In the genomic region with DNA sequence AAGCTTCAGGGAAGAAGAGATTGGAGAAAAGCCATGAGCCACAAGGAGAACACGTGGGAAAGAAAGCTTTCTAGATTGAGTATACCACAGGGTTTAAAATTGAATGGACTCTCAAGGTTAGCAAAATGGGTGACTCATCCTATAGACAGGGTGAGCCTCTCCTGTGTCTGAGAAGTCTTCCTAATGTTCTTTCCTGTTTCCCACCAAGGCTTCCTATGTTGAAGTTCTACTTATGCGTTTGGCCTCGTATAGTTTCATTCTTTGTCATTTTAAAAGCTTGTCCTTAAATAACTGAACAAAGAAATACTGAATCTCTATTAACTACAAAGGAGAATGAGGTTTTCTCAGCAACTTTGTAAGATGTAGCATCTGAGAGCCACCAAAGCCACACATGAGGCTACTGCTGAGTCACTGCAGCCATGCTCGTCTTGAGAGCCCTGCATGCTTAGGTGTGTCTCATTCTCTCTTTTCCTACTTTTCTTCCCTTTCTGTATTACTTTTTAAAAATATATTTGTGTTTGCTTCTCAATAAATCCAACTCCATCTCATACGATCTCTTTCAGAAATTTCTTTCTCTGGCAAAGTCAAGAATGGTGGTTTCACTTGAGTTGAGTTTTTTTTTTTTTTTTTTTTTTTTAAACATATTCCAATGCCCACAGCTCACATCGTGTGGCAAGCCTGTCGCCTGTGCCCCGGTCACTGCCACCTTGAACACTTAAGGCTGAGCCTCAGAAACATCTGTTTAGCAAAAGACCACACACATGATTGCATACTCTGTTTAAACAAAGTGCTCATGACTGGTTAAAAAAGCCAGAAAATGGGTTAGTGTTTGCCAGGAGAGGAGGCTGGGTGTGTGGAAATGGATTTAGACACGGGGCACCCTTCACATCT, we compare ENCODE assay signal across 8 mouse cellular contexts. TPM values are rescaled to one million over a fixed set of nuclear protein-coding genes. Genes with fewer than 3 reads are reported as not detected.
A peak's percentile ranks its signal among the peaks of the same experiment; 100 is the strongest.
DNase-seq lines count a peak whose midpoint lies in the region; ATAC-seq lines count a peak whose summit lies in the region.

No protein-coding gene starts in this region.

- H3K9me3 ChIP-seq in kidney, embryonic 15.5 days (replicated peaks): no peaks in the 10 kb centered on the region
- no peaks in the 10 kb centered on the region for H3K9me3 ChIP-seq in hindbrain, embryonic 10.5 days
- no peaks in the 10 kb centered on the region for H3K9me3 ChIP-seq in megakaryocyte, embryonic 14.5 days

- H3K4me3 ChIP-seq in kidney, embryonic 15.5 days (replicated peaks): peak overlapping the region; percentile 39
- peak overlapping the region; percentile 42 for H3K4me3 ChIP-seq in hindbrain, embryonic 10.5 days
- H3K4me3 ChIP-seq in megakaryocyte, embryonic 14.5 days (replicated peaks): peak overlapping the region; percentile 91

- 61% methylated on average over 9 of the region's 9 CpGs for WGBS in kidney, embryonic 15.5 days
- WGBS in hindbrain, embryonic 10.5 days: 72% methylated on average over 9 of the region's 9 CpGs

- peak overlapping the region; percentile 58 for H3K4me2 ChIP-seq in kidney, embryonic 15.5 days

- no peaks in the 10 kb centered on the region for H3K27me3 ChIP-seq in kidney, embryonic 15.5 days
- H3K27me3 ChIP-seq in hindbrain, embryonic 10.5 days (ENCODE audit: insufficient read depth, poor library complexity, severe bottlenecking): no peaks in the 10 kb centered on the region
- no peaks in the 10 kb centered on the region for H3K27me3 ChIP-seq in megakaryocyte, embryonic 14.5 days (replicated peaks)

- peak overlapping the region; percentile 33; the same call in 1 of the 2 replicates for H3K9ac ChIP-seq in kidney, embryonic 15.5 days

- peak; percentile 21; the same call in 1 of the 2 replicates for ATAC-seq in kidney, embryonic 15.5 days (replicated peaks; ENCODE audit: low FRiP score)
- ATAC-seq in activated CD4-positive, CD25-positive, alpha-beta regulatory T cell, adult 4 months: peak; percentile 7

- intact Hi-C loops in left cerebral cortex, postnatal 4 days (cut with DNase I): no loop called here

- peaks cover 10% of the 10 kb centered on the region; the same call in 1 of the 2 replicates for H3K4me1 ChIP-seq in kidney, embryonic 15.5 days
- H3K4me1 ChIP-seq in hindbrain, embryonic 10.5 days (replicated peaks): peaks cover 16% of the 10 kb centered on the region
- peaks cover 54% of the 10 kb centered on the region for H3K4me1 ChIP-seq in megakaryocyte, embryonic 14.5 days

- DNase-seq in kidney, adult 11 months: no peak
- DNase-seq in hindbrain, embryonic 10.5 days (ENCODE audit: low spot score): no peak
- no peak for DNase-seq in urinary bladder, adult 18-20 months (ENCODE audit: low spot score in 2 of 2)
- no peak for DNase-seq in left cerebral cortex, postnatal 4 days
- DNase-seq in thymus, postnatal 4 days: no peak

- H3K36me3 ChIP-seq in kidney, embryonic 15.5 days: no peaks in the 10 kb centered on the region
- no peaks in the 10 kb centered on the region for H3K36me3 ChIP-seq in hindbrain, embryonic 10.5 days
- H3K36me3 ChIP-seq in megakaryocyte, embryonic 14.5 days (replicated peaks; ENCODE audit: low read length): peaks cover 19% of the 10 kb centered on the region

- peak overlapping the region; percentile 86 for H3K27ac ChIP-seq in kidney, embryonic 15.5 days
- H3K27ac ChIP-seq in hindbrain, embryonic 10.5 days: peak overlapping the region; percentile 72

RNA-seq across cellular contexts. Expression of a gene that starts 0.7 kb away (rescaled TPM):
- 8.8 and 9.3 TPM in 2 replicates for polyA plus RNA-seq in kidney, embryonic 15.5 days (2015; fragmentation: Nextera tagmentation; extraction: Ambion mirVana)
- 10 to 100 TPM; 17.0 to 20.8 TPM for polyA plus RNA-seq in activated CD4-positive, CD25-positive, alpha-beta regulatory T cell, adult 4 months (2017; shearing (Covaris generic))
- polyA plus RNA-seq in hindbrain, embryonic 10.5 days (2016; fragmentation: Nextera tagmentation; extraction: Ambion mirVana): 0.75 and 0.84 TPM in 2 replicates
- polyA plus RNA-seq in megakaryocyte, embryonic 14.5 days (2012; ENCODE audit: insufficient read depth, low replicate concordance): 0.55 TPM in 1 of 2 replicates, not detected in the other
- 1 to 10 TPM; 1.8 to 1.9 TPM for total RNA-seq in left cerebral cortex, postnatal 4 days (2021)

RNA-seq across cellular contexts. Expression of a gene that starts 23.4 kb away (rescaled TPM):
- polyA plus RNA-seq in kidney, embryonic 15.5 days (2015; fragmentation: Nextera tagmentation; extraction: Ambion mirVana): 0.14 TPM in 1 of 2 replicates, not detected in the other
- polyA plus RNA-seq in activated CD4-positive, CD25-positive, alpha-beta regulatory T cell, adult 4 months (2017; shearing (Covaris generic)): under 1 TPM in 1 of 2 experiments, not detected in 1; 0.15 TPM
- polyA plus RNA-seq in hindbrain, embryonic 10.5 days (2016; fragmentation: Nextera tagmentation; extraction: Ambion mirVana): 0.07 and 0.21 TPM in 2 replicates
- 0.12 TPM in 1 of 2 replicates, not detected in the other for polyA plus RNA-seq in megakaryocyte, embryonic 14.5 days (2012; ENCODE audit: insufficient read depth, low replicate concordance)
- total RNA-seq in left cerebral cortex, postnatal 4 days (2021): under 1 TPM in 1 of 2 experiments, not detected in 1; 0.16 TPM

RNA-seq across cellular contexts. Expression of a gene that starts 38.8 kb away (rescaled TPM):
- polyA plus RNA-seq in kidney, embryonic 15.5 days (2015; fragmentation: Nextera tagmentation; extraction: Ambion mirVana): 3.9 and 5.0 TPM in 2 replicates
- polyA plus RNA-seq in activated CD4-positive, CD25-positive, alpha-beta regulatory T cell, adult 4 months (2017; shearing (Covaris generic)): 10 to 100 TPM; 35.6 to 41.4 TPM
- 1.2 and 1.8 TPM in 2 replicates for polyA plus RNA-seq in hindbrain, embryonic 10.5 days (2016; fragmentation: Nextera tagmentation; extraction: Ambion mirVana)
- 0.19 TPM in 1 of 2 replicates, not detected in the other for polyA plus RNA-seq in megakaryocyte, embryonic 14.5 days (2012; ENCODE audit: insufficient read depth, low replicate concordance)
- 1 to 10 TPM; 1.7 to 2.3 TPM for total RNA-seq in left cerebral cortex, postnatal 4 days (2021)

Comparison
In these comparisons a context has a peak if more than half of its experiments do, and no peak if none do; other contexts are left out.
1. H3K4me3 ChIP-seq: peak in every context shown above with its lines; median percentile 91 in megakaryocyte, embryonic 14.5 days; 42 in hindbrain, embryonic 10.5 days; 39 in kidney, embryonic 15.5 days.